Mouse (Mus musculus): Measurements from ENCODE around the gene Ccdc93. TPM values are rescaled to one million over a fixed set of nuclear protein-coding genes. Genes with fewer than 3 reads are reported as not detected.

The Ccdc93 gene
- 12.1 and 12.9 TPM in 2 replicates for polyA plus RNA-seq (2016; fragmentation: Nextera tagmentation; extraction: Ambion mirVana)

- WGBS: under 1% methylated on average over 47 of the region's 47 CpGs
- H3K4me3 ChIP-seq: peak within 1 kb of the TSS; percentile 82
- peak; percentile 98 for DNase-seq (ENCODE audit: extremely low spot score, low spot score)
- H3K27me3 ChIP-seq (ENCODE audit: poor library complexity, severe bottlenecking): no peaks in the 10 kb centered on the region
- peaks cover 25% of the 10 kb centered on the region for H3K4me1 ChIP-seq
- no peaks in the 10 kb centered on the region for H3K9me3 ChIP-seq
- H3K36me3 ChIP-seq (replicated peaks): peaks cover 11% of the 10 kb centered on the region
- H3K27ac ChIP-seq: peak within 1 kb of the TSS; percentile 87
These were observed at the start of gene Ccdc93 for GRCm38 (mm10) chr1:121430938-121431928. Gene Ccdc93 (plus strand): TSS chr1:121431049.

- Histone ChIP-seq H3K4me1 (no peaks in the 10 kb centered on the region), H3K27me3 (ENCODE audit: poor library complexity, severe bottlenecking) (no peaks in the 10 kb centered on the region), H3K4me3 (no peak overlapping the region), H3K9me3 (no peaks in the 10 kb centered on the region), H3K27ac (no peak overlapping the region), H3K36me3 (replicated peaks) (no peaks in the 10 kb centered on the region)
- DNase-seq (ENCODE audit: extremely low spot score, low spot score): no peak
- WGBS: 66% methylated on average over 3 of the region's 3 CpGs
These were observed 49.3 kb upstream of the Ccdc93 start for GRCm38 (mm10) chr1:121381562-121381961.

DNA sequence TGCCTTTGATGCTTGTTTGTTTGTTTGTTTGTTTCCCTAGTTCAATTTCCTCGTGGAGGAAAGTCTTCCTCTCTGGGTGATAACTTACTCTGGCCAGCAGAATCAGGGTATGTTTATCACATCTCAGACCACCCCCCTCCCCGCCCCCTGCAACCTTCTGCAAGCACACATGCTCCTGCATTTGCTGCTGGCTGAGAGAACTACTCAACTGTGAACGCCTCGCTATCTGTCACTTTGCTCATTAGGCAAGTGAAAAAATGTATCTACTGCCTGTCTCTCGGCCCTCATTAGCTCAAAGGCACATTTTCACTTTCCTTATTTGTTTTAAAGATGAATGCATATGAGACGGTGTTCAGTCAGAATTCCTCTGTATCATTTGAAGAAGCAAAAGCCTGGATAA, 42.5 kb upstream of the Ccdc93 start:
- Histone ChIP-seq H3K27ac (no peak overlapping the region), H3K27me3 (ENCODE audit: poor library complexity, severe bottlenecking) (no peaks in the 10 kb centered on the region)
- 50% methylated on average over 6 of the region's 6 CpGs for WGBS

GRCm38 (mm10) chr1:121388732-121389131, 42.1 kb upstream of the Ccdc93 start:
- Histone ChIP-seq H3K27ac (no peak overlapping the region), H3K4me1 (peaks cover 12% of the 10 kb centered on the region), H3K4me3 (no peak overlapping the region), H3K27me3 (ENCODE audit: poor library complexity, severe bottlenecking) (no peaks in the 10 kb centered on the region), H3K36me3 (replicated peaks) (no peaks in the 10 kb centered on the region), H3K9me3 (no peaks in the 10 kb centered on the region)
- 60% methylated on average over 7 of the region's 7 CpGs for WGBS
- DNase-seq (ENCODE audit: extremely low spot score, low spot score): no peak

More for the DNA sequence above, 42.5 kb upstream of the Ccdc93 start:
- Histone ChIP-seq H3K9me3 (no peaks in the 10 kb centered on the region), H3K4me1 (peaks cover 12% of the 10 kb centered on the region), H3K36me3 (replicated peaks) (no peaks in the 10 kb centered on the region), H3K4me3 (no peak overlapping the region)
- DNase-seq (ENCODE audit: extremely low spot score, low spot score): no peak

- Histone ChIP-seq H3K36me3 (replicated peaks) (no peaks in the 10 kb centered on the region), H3K27ac (no peak overlapping the region), H3K4me3 (no peak overlapping the region), H3K9me3 (no peaks in the 10 kb centered on the region), H3K27me3 (ENCODE audit: poor library complexity, severe bottlenecking) (no peaks in the 10 kb centered on the region), H3K4me1 (peaks cover 12% of the 10 kb centered on the region)
- DNase-seq (ENCODE audit: extremely low spot score, low spot score): no peak
- 87% methylated on average over 12 of the region's 12 CpGs for WGBS
These were observed 41.3 kb upstream of the Ccdc93 start for GRCm38 (mm10) chr1:121389574-121389973.

- H3K36me3 ChIP-seq (replicated peaks): no peaks in the 10 kb centered on the region
- H3K4me3 ChIP-seq: no peak overlapping the region
- no peak for DNase-seq (ENCODE audit: extremely low spot score, low spot score)
- WGBS: 94% methylated on average over 5 of the region's 5 CpGs
- H3K4me1 ChIP-seq: peaks cover 12% of the 10 kb centered on the region
- H3K9me3 ChIP-seq: no peaks in the 10 kb centered on the region
- no peaks in the 10 kb centered on the region for H3K27me3 ChIP-seq (ENCODE audit: poor library complexity, severe bottlenecking)
- no peak overlapping the region for H3K27ac ChIP-seq
These were observed 40.8 kb upstream of the Ccdc93 start for GRCm38 (mm10) chr1:121390003-121390402.

- Histone ChIP-seq H3K27ac (no peak overlapping the region), H3K9me3 (no peaks in the 10 kb centered on the region), H3K4me1 (peaks cover 12% of the 10 kb centered on the region), H3K36me3 (replicated peaks) (no peaks in the 10 kb centered on the region), H3K27me3 (ENCODE audit: poor library complexity, severe bottlenecking) (no peaks in the 10 kb centered on the region), H3K4me3 (no peak overlapping the region)
- no peak for DNase-seq (ENCODE audit: extremely low spot score, low spot score)
- WGBS: 83% methylated on average over 13 of the region's 13 CpGs
These were observed 40.4 kb upstream of the Ccdc93 start for GRCm38 (mm10) chr1:121390421-121390820.

GRCm38 (mm10) chr1:121390855-121391254, 40.0 kb upstream of the Ccdc93 start:
- 92% methylated on average over 8 of the region's 8 CpGs for WGBS
- H3K4me1 ChIP-seq: peaks cover 12% of the 10 kb centered on the region
- H3K27me3 ChIP-seq (ENCODE audit: poor library complexity, severe bottlenecking): no peaks in the 10 kb centered on the region
- no peak for DNase-seq (ENCODE audit: extremely low spot score, low spot score)
- H3K36me3 ChIP-seq (replicated peaks): no peaks in the 10 kb centered on the region
- no peak overlapping the region for H3K4me3 ChIP-seq
- H3K9me3 ChIP-seq: no peaks in the 10 kb centered on the region
- H3K27ac ChIP-seq: no peak overlapping the region

GRCm38 (mm10) chr1:121393117-121393516, 37.7 kb upstream of the Ccdc93 start:
- Histone ChIP-seq H3K27me3 (ENCODE audit: poor library complexity, severe bottlenecking) (no peaks in the 10 kb centered on the region), H3K4me3 (no peak overlapping the region), H3K36me3 (replicated peaks) (no peaks in the 10 kb centered on the region), H3K9me3 (no peaks in the 10 kb centered on the region), H3K4me1 (peaks cover 9% of the 10 kb centered on the region), H3K27ac (no peak overlapping the region)
- DNase-seq (ENCODE audit: extremely low spot score, low spot score): no peak
- 89% methylated on average over 2 of the region's 2 CpGs for WGBS

DNA sequence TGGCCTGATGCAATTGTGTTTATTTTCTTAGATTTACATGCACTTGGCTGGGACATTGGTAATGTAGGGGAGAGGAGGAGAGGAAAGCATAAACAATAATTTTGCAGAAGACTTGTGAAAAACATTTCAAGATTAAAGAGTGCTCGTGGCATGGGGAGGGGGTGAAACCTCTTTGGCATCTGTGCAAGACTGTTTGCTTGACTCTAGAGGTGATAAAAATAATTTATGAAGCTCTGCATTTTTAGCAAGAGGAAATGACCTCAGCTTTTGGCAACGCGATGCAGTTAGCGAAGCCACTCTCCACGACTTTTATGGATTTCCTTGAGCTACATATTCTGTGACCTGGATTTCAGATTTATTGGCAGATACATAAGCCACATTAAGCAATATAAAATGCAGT, 36.1 kb upstream of the Ccdc93 start:
- H3K9me3 ChIP-seq: no peaks in the 10 kb centered on the region
- no peak overlapping the region for H3K4me3 ChIP-seq
- H3K27me3 ChIP-seq (ENCODE audit: poor library complexity, severe bottlenecking): no peaks in the 10 kb centered on the region
- peaks cover 5% of the 10 kb centered on the region for H3K4me1 ChIP-seq
- H3K36me3 ChIP-seq (replicated peaks): no peaks in the 10 kb centered on the region
- 89% methylated on average over 5 of the region's 5 CpGs for WGBS
- H3K27ac ChIP-seq: no peak overlapping the region
- no peak for DNase-seq (ENCODE audit: extremely low spot score, low spot score)

GRCm38 (mm10) chr1:121396501-121396900, 34.3 kb upstream of the Ccdc93 start:
- DNase-seq (ENCODE audit: extremely low spot score, low spot score): no peak
- H3K36me3 ChIP-seq (replicated peaks): no peaks in the 10 kb centered on the region
- WGBS: 83% methylated on average over 4 of the region's 4 CpGs
- no peak overlapping the region for H3K27ac ChIP-seq
- H3K9me3 ChIP-seq: no peaks in the 10 kb centered on the region
- no peaks in the 10 kb centered on the region for H3K27me3 ChIP-seq (ENCODE audit: poor library complexity, severe bottlenecking)
- no peak overlapping the region for H3K4me3 ChIP-seq
- H3K4me1 ChIP-seq: peaks cover 8% of the 10 kb centered on the region

DNA sequence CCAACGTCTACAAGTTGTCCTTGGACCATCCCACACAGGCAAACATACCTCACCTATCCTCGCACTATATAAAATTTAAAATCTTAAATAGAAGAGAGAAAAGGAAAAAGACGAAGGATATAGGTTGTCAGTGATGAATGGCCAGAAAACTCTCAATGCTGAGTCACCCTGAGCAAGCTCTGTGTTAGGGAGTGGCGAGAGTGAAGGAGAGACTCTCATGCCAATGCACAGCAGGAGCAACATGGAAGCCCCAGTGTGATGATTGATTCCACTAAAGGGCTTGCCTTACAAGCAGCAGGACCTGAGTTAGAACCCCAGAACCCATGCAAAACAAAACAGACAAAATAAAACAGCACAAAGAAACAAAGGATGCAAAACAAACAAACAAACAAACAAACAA, 32.6 kb upstream of the Ccdc93 start:
- no peak for DNase-seq (ENCODE audit: extremely low spot score, low spot score)
- no peaks in the 10 kb centered on the region for H3K9me3 ChIP-seq
- no peaks in the 10 kb centered on the region for H3K36me3 ChIP-seq (replicated peaks)
- peaks cover 8% of the 10 kb centered on the region for H3K4me1 ChIP-seq
- H3K4me3 ChIP-seq: no peak overlapping the region
- H3K27ac ChIP-seq: no peak overlapping the region
- H3K27me3 ChIP-seq (ENCODE audit: poor library complexity, severe bottlenecking): no peaks in the 10 kb centered on the region
- 84% methylated on average over 4 of the region's 4 CpGs for WGBS
